Mouse (Mus musculus) left cerebral cortex, adult 11 months (tissue): ENCODE results near the gene Ajm1.
"Not testable (repeated sequence)": the region's sequence is repeated elsewhere in the genome, so short reads cannot be mapped to it uniquely, and the experiment has no call there.

Experiments
- DNase-seq: peaks from one replicate; pipeline ENCODE4 v3.0.0; 2022; ENCODE audit warnings: low spot score

Ajm1 gene

GRCm38 (mm10) chr2:25565741-25566140 lies 15.8 kb downstream of the Ajm1 start:
- DNase-seq, result no peak

GRCm38 (mm10) chr2:25561946-25562345 lies 19.6 kb downstream of the Ajm1 start:
- no peak for DNase-seq

GRCm38 (mm10) chr2:25560551-25560950 lies 21.0 kb downstream of the Ajm1 start:
- no peak for DNase-seq

GRCm38 (mm10) chr2:25558774-25559173 lies 22.8 kb downstream of the Ajm1 start:
- DNase-seq, result no peak

- no peak for DNase-seq
Measured at GRCm38 (mm10) chr2:25557964-25558360, 23.6 kb downstream of the Ajm1 start.

- DNase-seq, result peak; percentile 86
Measured at GRCm38 (mm10) chr2:25557221-25557963, 24.2 kb downstream of the Ajm1 start, which contains the start of gene Edf1. Gene Edf1, plus strand, starts transcription at chr2:25557847.

- no peak for DNase-seq
Measured at GRCm38 (mm10) chr2:25556296-25556695, 25.3 kb downstream of the Ajm1 start.

GRCm38 (mm10) chr2:25555479-25555878 lies 26.1 kb downstream of the Ajm1 start:
- not testable (repeated sequence) for DNase-seq

GRCm38 (mm10) chr2:25553171-25553786 lies 28.3 kb downstream of the Ajm1 start:
- not testable (repeated sequence) for DNase-seq

GRCm38 (mm10) chr2:25551186-25551585 lies 30.4 kb downstream of the Ajm1 start:
- no peak for DNase-seq

GRCm38 (mm10) chr2:25549021-25549991 lies 32.3 kb downstream of the Ajm1 start:
- no peak for DNase-seq

GRCm38 (mm10) chr2:25546811-25547491 lies 34.6 kb downstream of the Ajm1 start, which contains the start of gene Traf2:
Gene Traf2, minus strand, starts transcription at chr2:25546940.
- DNase-seq, result peak; percentile 98

- no peak for DNase-seq
Measured at GRCm38 (mm10) chr2:25545996-25546810, 35.4 kb downstream of the Ajm1 start.

GRCm38 (mm10) chr2:25541644-25542367 lies 39.8 kb downstream of the Ajm1 start:
- no peak for DNase-seq

GRCm38 (mm10) chr2:25540541-25540948 lies 41.0 kb downstream of the Ajm1 start:
- no peak for DNase-seq

- DNase-seq, result no peak
Measured at GRCm38 (mm10) chr2:25536531-25536930, 45.0 kb downstream of the Ajm1 start.

GRCm38 (mm10) chr2:25534866-25535182 lies 46.7 kb downstream of the Ajm1 start:
- no peak for DNase-seq

GRCm38 (mm10) chr2:25534178-25534865 lies 47.2 kb downstream of the Ajm1 start:
- DNase-seq, result peak; percentile 42

GRCm38 (mm10) chr2:25533707-25534106 lies 47.9 kb downstream of the Ajm1 start:
- DNase-seq, result no peak
